Mouse (Mus musculus) CH12.LX (cell line): Measurements from ENCODE around the gene Emc10.

Source experiments
- CTCF ChIP-seq, 2 experiments: IDR thresholded peaks in 1 of 2; conservative IDR thresholded peaks in 1 of 2; 2 replicates each; pipeline ENCODE4 v1.5.1; 2011 to 2012; ENCODE audit warnings: low read depth in 2 of 2, low read length in 2 of 2, improper control_type of control experiment in 1 of 2, inconsistent platforms in 1 of 2, mild to moderate bottlenecking in 1 of 2, moderate library complexity in 1 of 2
- HCFC1 ChIP-seq: IDR thresholded peaks from 2 replicates; pipeline ENCODE4 v1.6.1; 2012; ENCODE audit warnings: low read depth, mild to moderate bottlenecking, inconsistent platforms, low read length, improper control_type of control experiment
- MYC ChIP-seq: IDR thresholded peaks from 2 replicates; pipeline ENCODE4 v1.6.1; 2011; ENCODE audit warnings: low read depth, mild to moderate bottlenecking, improper control_type of control experiment, low read length
- NRF1 ChIP-seq: IDR thresholded peaks from 2 replicates; pipeline ENCODE4 v1.6.1; 2014; ENCODE audit warnings: low read depth, mild to moderate bottlenecking, inconsistent platforms, low read length, improper control_type of control experiment, moderate library complexity
- POLR2A ChIP-seq: IDR thresholded peaks from 2 replicates; pipeline ENCODE4 v1.6.1; 2011; ENCODE audit warnings: low read depth, mild to moderate bottlenecking, improper control_type of control experiment, low read length
- RAD21 ChIP-seq: IDR thresholded peaks from 2 replicates; pipeline ENCODE4 v1.6.1; 2011; ENCODE audit warnings: low read depth, mild to moderate bottlenecking, low read length, improper control_type of control experiment, moderate library complexity
- SIN3A ChIP-seq: IDR thresholded peaks from 2 replicates; pipeline ENCODE4 v1.6.1; 2012; ENCODE audit warnings: low read length, improper control_type of control experiment, inconsistent platforms
- ZC3H11A ChIP-seq: IDR thresholded peaks from 2 replicates; pipeline ENCODE4 v1.6.1; 2012; ENCODE audit warnings: low read depth, mild to moderate bottlenecking, inconsistent platforms, low read length, improper control_type of control experiment

- TF ChIP-seq HCFC1 (no peak), CTCF (conservative IDR thresholded peaks at IDR 0.05 in 1 of 2, IDR thresholded peaks at IDR 0.05 in 1 of 2; ENCODE audit: low read depth in 2 of 2, low read length in 2 of 2) (no peak), RAD21 (no peak), ZC3H11A (no peak), NRF1 (no peak), MYC (no peak), POLR2A (no peak), SIN3A (no peak)
Observed at GRCm38 (mm10) chr7:44462218-44463055, 33.9 kb downstream of the Emc10 start.
